Mouse (Mus musculus): ENCODE data around the gene Fuom.

DNA sequence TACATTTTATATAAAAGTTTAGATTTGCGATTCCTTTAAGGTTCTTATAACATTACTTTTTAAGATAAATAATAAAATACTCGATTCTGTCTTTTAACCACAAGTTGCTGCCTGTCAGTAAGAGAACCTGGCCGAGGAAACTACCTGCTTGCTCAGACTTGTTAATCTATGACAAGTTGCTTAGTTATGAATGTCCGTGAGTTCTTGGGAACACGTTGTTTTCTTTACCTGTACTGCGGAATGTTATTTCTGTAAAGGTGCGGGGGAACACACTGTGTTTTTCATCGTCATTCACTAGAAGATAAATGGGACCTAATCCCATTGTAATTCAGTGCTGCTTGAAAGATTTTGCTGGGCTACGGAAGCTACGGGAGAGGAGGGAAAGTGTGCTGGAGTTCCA lies 11.6 kb downstream of the Fuom start:
- TF ChIP-seq POLR2A (IDR thresholded peaks at IDR 0.05; ENCODE audit: control insufficient read depth, extremely low read depth, insufficient read depth, low read length, poor library complexity) (no peak), CTCF (IDR thresholded peaks at IDR 0.05; ENCODE audit: borderline replicate concordance, control insufficient read depth, extremely low read depth, insufficient read depth, low read length, poor library complexity) (no peak)

Data from thymus, adult 2 months (tissue).